Mouse (Mus musculus) adrenal gland, adult 2 months (tissue): ENCODE data around the gene Foxp3. TPM values are rescaled to one million over a fixed set of nuclear protein-coding genes. Genes with fewer than 3 reads are reported as not detected.

Source experiments
- DNase-seq: peaks from one replicate; pipeline ENCODE4 v3.0.0; 2021
- long read RNA-seq: library from polyadenylated mRNA; stranded (forward); transcript quantifications from one replicate; pipeline ENCODE4 v2.0.0, GENCODE M21; 2021
- polyA plus RNA-seq: library from polyadenylated mRNA; depleted of rRNA; stranded (reverse); fragments of >200 nt; gene quantifications from 2 replicates; pipeline ENCODE4 v1.2.3, GENCODE M21; 2012; rRNA removed
- total RNA-seq, 2 experiments: library from RNA; stranded (reverse); gene quantifications; 2 replicates each; pipeline ENCODE4 v1.2.3; 2021

The Foxp3 gene
- total RNA-seq (not detected), polyA plus RNA-seq (0.06 and 0.18 TPM in 2 replicates)
- long read RNA-seq: 0 reads

GRCm38 (mm10) chrX:7573176-7574086 lies at the start of gene Foxp3:
Foxp3 (plus strand) TSS chrX:7573644.
- no peak for DNase-seq

DNA sequence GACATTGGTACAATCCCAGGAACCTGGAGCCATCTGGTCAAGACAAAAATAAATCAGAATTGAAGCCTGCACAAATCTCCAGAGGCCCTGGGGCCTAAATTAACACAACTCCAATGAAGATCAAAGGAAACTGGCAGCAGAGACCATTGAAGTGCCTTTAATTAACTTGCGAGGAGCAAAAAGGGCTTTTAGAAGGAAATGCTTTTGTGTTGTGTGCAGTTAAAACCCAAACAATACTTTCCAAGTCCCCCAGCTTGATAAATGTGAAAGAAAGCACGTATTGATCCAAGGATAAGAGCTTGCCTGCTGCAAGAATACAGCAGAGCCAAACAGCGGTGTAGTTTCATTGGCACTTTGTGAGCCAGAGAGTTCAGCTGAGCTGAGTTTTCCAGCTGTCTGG lies 48.5 kb upstream of the Foxp3 start:
- DNase-seq: no peak

DNA sequence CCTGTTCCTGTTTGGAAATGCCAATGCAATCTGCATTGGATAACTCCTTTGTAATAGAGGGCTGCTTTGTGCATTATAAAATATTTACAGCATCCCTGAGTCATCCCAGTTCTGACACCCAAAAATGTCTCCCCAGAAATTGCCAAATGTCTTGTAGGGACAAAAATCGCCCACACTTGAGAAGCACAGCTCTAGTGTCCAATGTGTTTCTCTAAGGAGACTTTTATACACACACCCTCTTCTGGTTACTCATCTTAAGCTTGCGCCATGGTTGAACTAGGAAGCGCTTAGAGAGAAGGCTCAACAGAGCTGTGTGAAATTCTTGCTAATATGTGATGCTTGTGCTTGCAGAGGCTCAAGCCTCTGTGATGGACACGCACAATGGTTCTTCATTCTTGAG lies 20.0 kb upstream of the Foxp3 start:
- DNase-seq: no peak

- no peak for DNase-seq
These were observed 10.4 kb upstream of the Foxp3 start for GRCm38 (mm10) chrX:7563076-7563475.

GRCm38 (mm10) chrX:7566352-7566751 lies 7.1 kb upstream of the Foxp3 start:
- no peak for DNase-seq

DNA sequence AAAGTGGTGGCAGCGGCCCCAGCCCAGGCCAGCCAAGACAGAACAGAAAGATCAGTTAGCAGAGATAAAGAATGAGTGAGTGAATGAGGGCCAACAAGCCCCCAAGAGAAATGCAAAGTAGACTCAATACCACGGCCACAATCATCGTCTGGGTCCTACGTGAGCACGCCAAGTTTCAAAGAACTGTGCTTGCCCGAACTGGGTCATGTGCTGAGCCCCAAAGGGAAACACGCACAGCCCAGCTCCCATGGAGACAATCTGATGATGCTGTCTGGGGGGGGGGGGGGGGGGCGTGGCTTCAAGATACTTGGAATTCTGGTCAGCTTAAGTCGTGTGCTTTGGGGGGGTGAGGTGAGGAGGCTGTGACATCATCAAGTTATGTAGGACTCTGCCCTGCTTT lies 6.0 kb upstream of the Foxp3 start:
- DNase-seq: no peak

- no peak for DNase-seq
These were observed 2.8 kb upstream of the Foxp3 start for GRCm38 (mm10) chrX:7570481-7571175.

- DNase-seq: no peak
These were observed 1.8 kb upstream of the Foxp3 start for GRCm38 (mm10) chrX:7571565-7572136.

- DNase-seq: no peak
These were observed 978 bp upstream of the Foxp3 start for GRCm38 (mm10) chrX:7572466-7572865.

GRCm38 (mm10) chrX:7574087-7574884 lies 842 bp downstream of the Foxp3 start, which contains the start of gene Ppp1r3f:
Ppp1r3f (minus strand) TSS chrX:7574283.
- DNase-seq: peak; percentile 96

DNA sequence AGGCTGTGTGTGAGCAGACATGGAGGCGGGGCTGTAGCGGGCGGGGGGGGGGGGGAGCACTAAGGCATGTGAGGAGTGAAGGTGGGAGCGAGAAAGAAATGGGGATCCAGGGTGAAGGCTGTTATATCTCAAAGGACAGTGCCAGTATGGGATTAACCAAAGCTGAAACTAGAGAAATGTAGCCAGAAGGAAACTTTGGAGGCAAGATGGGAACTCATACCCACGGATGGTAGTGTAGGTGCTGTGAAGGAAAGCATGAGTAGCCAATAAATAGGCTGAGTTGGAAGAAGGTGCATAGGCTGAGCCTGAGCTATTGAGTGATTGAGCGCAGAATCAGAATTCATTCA lies 1.4 kb downstream of the Foxp3 start:
- no peak for DNase-seq

DNA sequence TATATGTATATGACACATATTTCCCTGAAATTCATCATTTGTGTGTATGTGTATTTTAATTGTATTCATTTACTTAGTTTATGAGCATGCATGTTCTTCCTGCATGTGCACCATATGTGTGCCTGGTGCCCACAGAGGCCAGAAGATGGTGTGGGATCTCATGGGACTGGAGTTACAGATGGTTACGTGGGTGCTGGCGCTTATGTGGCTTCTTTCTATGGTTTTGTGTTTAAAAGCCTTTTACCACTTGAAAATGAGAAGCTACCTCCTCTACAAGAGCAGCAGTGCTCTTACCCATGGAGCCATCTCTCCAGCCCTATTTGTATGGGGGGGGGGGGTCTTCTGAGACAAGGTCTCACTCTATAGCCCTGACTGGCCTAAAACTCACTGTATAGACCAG lies 7.7 kb downstream of the Foxp3 start:
- DNase-seq: no peak

GRCm38 (mm10) chrX:7583881-7584280 lies 10.4 kb downstream of the Foxp3 start:
- DNase-seq: no peak

GRCm38 (mm10) chrX:7586356-7586755 lies 12.9 kb downstream of the Foxp3 start:
- no peak for DNase-seq

DNA sequence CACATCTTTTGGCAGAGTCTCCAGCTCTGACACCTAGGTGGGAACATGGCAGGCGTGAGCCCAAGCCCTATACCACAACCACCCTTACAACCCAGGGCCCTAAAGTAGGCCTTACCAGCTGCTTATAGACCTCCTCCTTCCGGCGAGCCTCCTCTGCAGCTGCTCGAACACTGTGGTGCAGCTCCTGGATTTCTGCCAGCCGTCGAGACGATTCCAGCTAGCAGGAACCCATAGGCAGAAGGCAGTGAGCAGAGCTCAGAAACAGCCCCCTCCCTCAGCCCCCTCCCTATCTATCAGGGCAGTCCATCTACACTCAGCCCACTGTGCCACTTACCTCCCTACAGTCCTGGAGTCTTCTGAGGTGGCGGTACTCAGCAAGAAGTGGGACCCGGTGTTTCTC lies 21.9 kb downstream of the Foxp3 start:
- DNase-seq: no peak

DNA sequence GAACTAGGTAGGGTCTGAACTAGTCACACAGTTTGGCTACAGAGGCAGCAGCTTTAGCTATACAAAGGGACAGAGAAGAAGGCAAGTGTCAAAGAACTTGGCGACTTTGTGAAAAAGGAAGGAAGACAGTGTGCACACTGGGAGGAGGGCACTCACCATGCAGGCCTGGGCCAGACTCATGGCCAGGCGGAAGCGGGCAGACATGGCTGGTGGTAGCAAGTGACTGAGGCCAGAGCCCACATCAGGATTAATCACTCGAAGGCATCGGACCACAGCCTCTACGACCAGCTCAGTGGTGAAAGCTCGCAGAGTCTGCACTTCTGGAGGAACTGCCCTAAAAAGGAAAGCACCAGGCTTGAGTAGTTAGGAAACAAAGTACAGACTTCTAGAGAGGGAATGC lies 30.6 kb downstream of the Foxp3 start:
- DNase-seq: no peak

DNA sequence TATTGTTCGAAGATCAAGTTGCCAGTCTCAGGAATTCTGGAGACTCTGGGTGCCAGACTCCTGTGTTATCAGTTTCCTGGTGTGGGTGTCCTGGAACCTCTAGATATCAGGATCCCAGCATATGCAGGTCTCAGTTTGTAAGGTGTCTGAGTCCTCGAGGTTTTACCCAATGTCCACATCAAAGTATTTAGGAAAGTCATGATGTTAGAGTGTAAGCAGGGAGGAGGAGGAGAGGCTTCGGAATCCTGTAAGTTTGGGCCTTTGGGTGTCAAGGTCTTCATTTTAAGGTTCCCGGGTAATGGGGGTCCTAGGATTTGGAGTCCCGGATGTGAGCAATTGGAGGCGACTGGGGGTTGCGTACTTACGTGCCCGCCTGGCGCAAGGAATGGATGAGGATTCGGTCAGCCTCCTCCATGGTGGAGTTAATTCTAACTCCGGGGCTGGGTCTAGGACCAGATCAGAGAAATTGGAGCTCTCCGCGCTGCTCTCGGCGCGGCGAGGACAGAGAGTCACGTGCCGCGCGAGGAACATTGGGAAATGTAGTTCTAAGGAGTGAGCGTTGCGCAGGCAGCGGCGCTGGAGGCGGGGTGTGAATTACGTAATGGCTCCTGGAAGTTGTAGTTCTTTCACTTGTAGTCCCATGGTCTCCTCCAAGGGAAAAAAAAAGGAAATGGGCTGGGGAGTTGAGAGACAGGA lies 31.6 kb downstream of the Foxp3 start, which contains the start of gene Ccdc22:
Ccdc22 (minus strand) TSS at position 639 of the 696 bp plus-strand sequence.
- DNase-seq: peak; percentile 89

GRCm38 (mm10) chrX:7605575-7605941 lies 32.1 kb downstream of the Foxp3 start:
- no peak for DNase-seq

- DNase-seq: no peak
These were observed 33.3 kb downstream of the Foxp3 start, which contains the start of gene Cacna1f for GRCm38 (mm10) chrX:7606783-7607182. Cacna1f (plus strand) TSS chrX:7607083.

GRCm38 (mm10) chrX:7610035-7610434 lies 36.6 kb downstream of the Foxp3 start:
- DNase-seq: no peak

DNA sequence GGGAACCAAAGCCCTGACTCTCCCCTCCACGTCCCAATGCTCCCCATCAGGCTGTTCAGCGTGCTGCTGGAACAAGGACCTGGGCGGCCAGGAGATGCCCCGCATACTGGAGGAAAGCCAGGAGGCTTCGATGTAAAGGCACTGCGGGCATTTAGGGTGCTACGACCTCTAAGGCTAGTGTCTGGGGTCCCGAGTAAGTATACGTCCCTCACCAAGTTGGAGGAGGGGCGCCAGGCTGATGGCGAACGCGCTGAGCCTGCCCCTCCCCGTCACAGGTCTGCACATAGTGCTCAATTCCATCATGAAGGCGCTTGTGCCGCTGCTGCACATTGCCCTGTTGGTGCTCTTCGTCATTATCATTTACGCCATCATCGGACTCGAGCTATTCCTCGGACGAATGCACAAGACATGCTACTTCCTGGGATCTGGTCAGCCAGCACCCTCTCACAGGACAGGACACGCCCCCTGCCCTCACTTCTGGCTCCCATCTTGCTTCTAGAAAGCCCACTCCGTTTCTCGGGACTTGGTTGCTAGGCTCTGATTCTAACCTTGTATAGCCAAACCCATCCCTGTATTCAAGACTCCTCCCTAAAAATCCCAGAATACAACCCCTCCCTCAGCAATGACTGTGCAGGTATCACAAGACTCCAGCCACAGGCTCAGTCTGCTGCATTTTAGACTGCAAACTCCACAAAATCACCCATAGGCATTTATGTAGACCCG lies 37.3 kb downstream of the Foxp3 start:
- no peak for DNase-seq
